Comparison of ENCODE assay signal across 27 mouse cellular contexts in the genomic region with DNA sequence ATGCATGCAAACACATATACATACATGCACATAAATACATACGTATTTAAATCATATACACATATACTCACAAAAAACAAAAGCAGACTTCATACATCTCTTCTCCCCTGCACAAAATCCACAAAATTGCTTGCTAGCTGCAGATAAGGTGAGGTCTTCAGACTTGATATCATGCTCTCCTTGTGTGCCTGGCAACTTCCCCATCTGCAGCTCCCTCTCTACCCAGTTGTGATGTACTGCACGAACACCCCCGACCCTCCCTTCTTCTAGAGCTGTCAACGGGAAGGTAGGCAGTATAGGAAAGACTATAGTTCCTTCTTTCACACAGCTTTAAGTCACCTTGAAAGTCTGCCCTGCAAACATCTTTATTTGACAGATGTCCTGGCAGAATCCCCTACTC.
DNase-seq lines count a peak whose midpoint lies in the region; ATAC-seq and TF ChIP-seq lines count a peak whose summit lies in the region.
"Had no signal": no experiment of that assay in that cellular context is flagged by ENCODE, and none has a peak within 500 bp of the region (broad histone marks: within the 10 kb centered on the region; RNA-seq: fewer than 3 reads in every experiment).

No protein-coding gene starts in this region.

- no peak overlapping the region for H3K4me3 ChIP-seq in MEL (ENCODE audit: control insufficient read depth in 1 of 2, insufficient read depth in 1 of 2, low read depth in 2 of 2, low read length in 2 of 2)
- H3K4me3 ChIP-seq: embryonic facial prominence, embryonic 10.5 days; embryonic facial prominence, embryonic 13.5 days; erythroblast, embryonic 14.5 days; forebrain, embryonic 12.5 days; forebrain, embryonic 15.5 days had no signal

- peak; percentile 2 for DNase-seq in heart, postnatal 4 days
- DNase-seq in heart, postnatal 14 days: no peak
- DNase-seq in MEL (ENCODE audit: low read depth, low spot score): peak; percentile 91
- DNase-seq in adrenal gland, adult (ENCODE audit: inconsistent age in 2 of 2, low spot score in 1 of 2): no peak
- DNase-seq in testis, postnatal 14 days (ENCODE audit: low spot score): no peak
- DNase-seq in layer of hippocampus, postnatal 36 days: no peak
- DNase-seq: adrenal gland, adult 2 months; adrenal gland, postnatal 14 days; cerebellum, adult 11 months; cerebellum, adult 2 months; cerebellum, adult 9-11 months; cerebellum, postnatal 25 days; embryo, embryonic 11 days; gastrocnemius, postnatal 10 days; gastrocnemius, postnatal 36 days; heart, postnatal 36 days had no signal

- peak; percentile 88 to 89 for TF ChIP-seq EP300 in MEL (IDR thresholded peaks at IDR 0.05; ENCODE audit: low read depth in 1 of 2, low read length in 2 of 2)

- peak; percentile 24; the same call in 1 of the 2 replicates for ATAC-seq in megakaryocyte progenitor cell, adult 5-6 weeks (replicated peaks; ENCODE audit: poor library complexity)
- ATAC-seq: forebrain, embryonic 15.5 days; hindbrain, postnatal 0 days; inflammation-experienced regulatory T-cells, adult 6 months; Patski had no signal

- no peaks in the 10 kb centered on the region for H3K9me3 ChIP-seq in MEL (replicated peaks; ENCODE audit: insufficient read depth, low read length)
- H3K9me3 ChIP-seq: forebrain, embryonic 12.5 days had no signal

- H3K27ac ChIP-seq in MEL (ENCODE audit: control insufficient read depth, low read depth, low read length): peak overlapping the region; percentile 59
- H3K27ac ChIP-seq: embryonic facial prominence, embryonic 10.5 days; embryonic facial prominence, embryonic 13.5 days; forebrain, embryonic 12.5 days; forebrain, embryonic 15.5 days; hindbrain, embryonic 14.5 days; hindbrain, postnatal 0 days had no signal

- peaks cover 24 to 43% of the 10 kb centered on the region in 2 experiments for H3K4me1 ChIP-seq in MEL (ENCODE audit: control insufficient read depth in 1 of 2, insufficient read depth in 2 of 2, low read length in 2 of 2)
- H3K4me1 ChIP-seq: forebrain, embryonic 15.5 days had no signal

- no peak for TF ChIP-seq POLR2A in MEL (IDR thresholded peaks at IDR 0.05; ENCODE audit: control insufficient read depth in 1 of 2, insufficient read depth in 1 of 2, low read depth in 1 of 2, low read length in 2 of 2, poor library complexity in 1 of 2)

- H3K36me3 ChIP-seq in MEL (ENCODE audit: control insufficient read depth in 1 of 2, insufficient read depth in 2 of 2, low read length in 2 of 2): peaks cover 3 to 51% of the 10 kb centered on the region in 2 experiments; a peak in 3 of 4 replicates
- H3K36me3 ChIP-seq: forebrain, embryonic 12.5 days; forebrain, embryonic 15.5 days had no signal

- H3K79me2 ChIP-seq in MEL (ENCODE audit: control insufficient read depth, insufficient read depth, low read length, poor library complexity): no peaks in the 10 kb centered on the region

- H3K9ac ChIP-seq in MEL (ENCODE audit: control insufficient read depth, low read depth, low read length, poor library complexity, severe bottlenecking): no peak overlapping the region
- H3K9ac ChIP-seq: embryonic facial prominence, embryonic 13.5 days; forebrain, embryonic 12.5 days; forebrain, embryonic 15.5 days; hindbrain, embryonic 14.5 days had no signal

- no peak; the same call in 1 of the 2 replicates for TF ChIP-seq RAD21 in MEL (IDR thresholded peaks at IDR 0.05; ENCODE audit: low read depth, low read length)

- intact Hi-C loops in heart, postnatal 14 days (cut with DNase I): no loop called here

- no peaks in the 10 kb centered on the region for H3K27me3 ChIP-seq in MEL (ENCODE audit: control insufficient read depth in 1 of 2, insufficient read depth in 2 of 2, low read length in 2 of 2)
- H3K27me3 ChIP-seq: CH12.LX; embryonic facial prominence, embryonic 13.5 days; forebrain, embryonic 12.5 days; forebrain, embryonic 15.5 days; Patski had no signal

- TF ChIP-seq CTCF in MEL (IDR thresholded peaks at IDR 0.05 in 2 of 3, conservative IDR thresholded peaks at IDR 0.05 in 1 of 3; ENCODE audit: control insufficient read depth in 1 of 3, insufficient read depth in 1 of 3, low read depth in 2 of 3, low read length in 3 of 3, poor library complexity in 1 of 3, severe bottlenecking in 1 of 3): no peak; a peak in 1 of 6 replicates

TF ChIP-seq in MEL, 35 proteins besides CTCF, POLR2A, EP300 and RAD21:
- peak; percentile 84 for TF ChIP-seq ETS1 (IDR thresholded peaks at IDR 0.05; ENCODE audit: low read depth, low read length)
- TF ChIP-seq POLR2AphosphoS2 (IDR thresholded peaks at IDR 0.05; ENCODE audit: low read length): no peak
- TF ChIP-seq RCOR1 (IDR thresholded peaks at IDR 0.05; ENCODE audit: low read depth, low read length): peak; percentile 85
- peak; percentile 30 for TF ChIP-seq SMC3 (IDR thresholded peaks at IDR 0.05; ENCODE audit: low read depth, low read length)
- peak; percentile 91 for TF ChIP-seq TCF12 (IDR thresholded peaks at IDR 0.05; ENCODE audit: low read depth, low read length)
- peak; percentile 51; the same call in 1 of the 2 replicates for TF ChIP-seq ELF1 (IDR thresholded peaks at IDR 0.05; ENCODE audit: low read depth, low read length)
- no peak for TF ChIP-seq NRF1 (IDR thresholded peaks at IDR 0.05; ENCODE audit: insufficient read depth, low read depth, low read length, poor library complexity, severe bottlenecking)
- TF ChIP-seq MAZ (IDR thresholded peaks at IDR 0.05; ENCODE audit: low read depth, low read length): peak; percentile 80; the same call in 1 of the 2 replicates
- TF ChIP-seq USF2 (IDR thresholded peaks at IDR 0.05; ENCODE audit: borderline replicate concordance in 1 of 2, insufficient read depth in 1 of 2, low read depth in 1 of 2, low read length in 2 of 2): no peak
- no peak; the same call in 1 of the 2 replicates for TF ChIP-seq ZKSCAN1 (IDR thresholded peaks at IDR 0.05; ENCODE audit: low read depth, low read length)
- TF ChIP-seq SIN3A (IDR thresholded peaks at IDR 0.05; ENCODE audit: low read length): peak; percentile 68
- TF ChIP-seq MYC (IDR thresholded peaks at IDR 0.05; ENCODE audit: low read depth, low read length): peak; percentile 54; the same call in 1 of the 2 replicates
- TF ChIP-seq E2F4 (IDR thresholded peaks at IDR 0.05; ENCODE audit: borderline replicate concordance, low read depth, low read length): no peak
- TF ChIP-seq UBTF (IDR thresholded peaks at IDR 0.05; ENCODE audit: borderline replicate concordance, insufficient read depth, low read depth, low read length): no peak
- no peak for TF ChIP-seq NELFE (IDR thresholded peaks at IDR 0.05; ENCODE audit: low read depth, low read length)
- no peak for TF ChIP-seq ZMIZ1 (IDR thresholded peaks at IDR 0.05; ENCODE audit: low read depth, low read length)
- 0 out of 2 replicates have a peak, but pooled peaks have one; percentile 17 for TF ChIP-seq HCFC1 (IDR thresholded peaks at IDR 0.05; ENCODE audit: low read depth, low read length)
- TF ChIP-seq KAT2A (conservative IDR thresholded peaks at IDR 0.05; ENCODE audit: low read depth, low read length): no peak
- peak; percentile 81; the same call in 1 of the 2 replicates for TF ChIP-seq MXI1 (IDR thresholded peaks at IDR 0.05; ENCODE audit: low read depth, low read length)
- TF ChIP-seq ZNF384 (IDR thresholded peaks at IDR 0.05; ENCODE audit: low read depth, low read length): peak; percentile 42; the same call in 1 of the 2 replicates
- TF ChIP-seq BHLHE40 (IDR thresholded peaks at IDR 0.05; ENCODE audit: borderline replicate concordance, low read depth, low read length): peak; percentile 54; the same call in 1 of the 2 replicates
- 0 out of 2 replicates have a peak, but pooled peaks have one; percentile 40 for TF ChIP-seq MAX (IDR thresholded peaks at IDR 0.05; ENCODE audit: low read length)
- no peak for TF ChIP-seq CHD1 (IDR thresholded peaks at IDR 0.05; ENCODE audit: low read depth, low read length)
- TF ChIP-seq TBP (IDR thresholded peaks at IDR 0.05; ENCODE audit: low read depth, low read length): no peak
- peak; percentile 79 for TF ChIP-seq TAL1 (IDR thresholded peaks at IDR 0.05; ENCODE audit: low read length)
- TF ChIP-seq GATA1 (IDR thresholded peaks at IDR 0.05; ENCODE audit: low read depth, low read length): peak; percentile 91

Comparison
In these comparisons a context has a peak if more than half of its experiments do, and no peak if none do; other contexts are left out.
1. DNase-seq: peak in heart, postnatal 4 days (single experiment) and MEL (single experiment); none in heart, postnatal 14 days (0 of 2), adrenal gland, adult (0 of 2), testis, postnatal 14 days (single experiment) and layer of hippocampus, postnatal 36 days (0 of 2).